Mouse (Mus musculus): ENCODE data around the gene Ptma. TPM values are rescaled to one million over a fixed set of nuclear protein-coding genes. Genes with fewer than 3 reads are reported as not detected.

Ptma gene
- polyA plus RNA-seq, 1 experiment from 2014 or later, result 2,193 TPM

- ATAC-seq (ENCODE audit: low FRiP score), result peak; percentile 97
- Histone ChIP-seq H3K4me1 (replicated peaks) (peaks cover 28% of the 10 kb centered on the region), H3K4me2 (peak overlapping the region; percentile 70), H3K9ac (peak overlapping the region; percentile 91), H3K9me3 (no peaks in the 10 kb centered on the region), H3K36me3 (no peaks in the 10 kb centered on the region), H3K4me3 (peak overlapping the region; percentile 57), H3K27me3 (no peaks in the 10 kb centered on the region), H3K27ac (peak overlapping the region; percentile 100)
- under 1% methylated on average over 73 of the region's 74 CpGs for WGBS
Observed at GRCm38 (mm10) chr1:86487295-86487907, 39.1 kb upstream of the Ptma start.

- Histone ChIP-seq H3K27ac (peak overlapping the region; percentile 100), H3K36me3 (no peaks in the 10 kb centered on the region), H3K9me3 (no peaks in the 10 kb centered on the region), H3K4me1 (replicated peaks) (peaks cover 26% of the 10 kb centered on the region), H3K4me2 (peak overlapping the region; percentile 70), H3K4me3 (peak overlapping the region; percentile 57), H3K27me3 (no peaks in the 10 kb centered on the region), H3K9ac (peak overlapping the region; percentile 91)
- WGBS, result 7% methylated on average over 20 of the region's 20 CpGs
- no peak; the same call in 1 of the 2 replicates for ATAC-seq (ENCODE audit: low FRiP score)
Observed at GRCm38 (mm10) chr1:86487908-86488314, 38.6 kb upstream of the Ptma start.

GRCm38 (mm10) chr1:86488326-86488725, 38.2 kb upstream of the Ptma start:
- Histone ChIP-seq H3K4me3 (peak overlapping the region; percentile 57), H3K9me3 (no peaks in the 10 kb centered on the region), H3K4me2 (peak overlapping the region; percentile 70), H3K27me3 (no peaks in the 10 kb centered on the region), H3K27ac (peak overlapping the region; percentile 100), H3K4me1 (replicated peaks) (peaks cover 26% of the 10 kb centered on the region), H3K36me3 (no peaks in the 10 kb centered on the region), H3K9ac (peak overlapping the region; percentile 91)
- 40% methylated on average over 7 of the region's 7 CpGs for WGBS
- no peak for ATAC-seq (ENCODE audit: low FRiP score)

- Histone ChIP-seq H3K27me3 (no peaks in the 10 kb centered on the region), H3K4me3 (peak overlapping the region; percentile 57), H3K4me1 (replicated peaks) (peaks cover 26% of the 10 kb centered on the region), H3K27ac (peak overlapping the region; percentile 100), H3K9me3 (no peaks in the 10 kb centered on the region), H3K36me3 (no peaks in the 10 kb centered on the region), H3K4me2 (peak overlapping the region; percentile 70), H3K9ac (peak overlapping the region; percentile 91)
- ATAC-seq (ENCODE audit: low FRiP score), result no peak
- 96% methylated on average over 4 of the region's 4 CpGs for WGBS
Observed at GRCm38 (mm10) chr1:86488774-86489173, 37.8 kb upstream of the Ptma start.

- WGBS, result 94% methylated on average over 4 of the region's 4 CpGs
- ATAC-seq (ENCODE audit: low FRiP score), result no peak
- H3K4me3 ChIP-seq, result no peak overlapping the region
- H3K27ac ChIP-seq, result no peak overlapping the region
- no peaks in the 10 kb centered on the region for H3K36me3 ChIP-seq
- no peaks in the 10 kb centered on the region for H3K27me3 ChIP-seq
- H3K9ac ChIP-seq, result no peak overlapping the region
- no peak overlapping the region for H3K4me2 ChIP-seq
- H3K4me1 ChIP-seq (replicated peaks), result peaks cover 26% of the 10 kb centered on the region
- H3K9me3 ChIP-seq, result no peaks in the 10 kb centered on the region
Observed at GRCm38 (mm10) chr1:86489901-86490300, 36.6 kb upstream of the Ptma start.

GRCm38 (mm10) chr1:86490697-86491096, 35.8 kb upstream of the Ptma start:
- WGBS, result 91% methylated on average over 3 of the region's 3 CpGs
- ATAC-seq (ENCODE audit: low FRiP score), result no peak
- Histone ChIP-seq H3K27ac (peak overlapping the region; percentile 26; the same call in 1 of the 2 replicates), H3K4me1 (replicated peaks) (peaks cover 26% of the 10 kb centered on the region), H3K9me3 (no peaks in the 10 kb centered on the region), H3K9ac (no peak overlapping the region), H3K36me3 (no peaks in the 10 kb centered on the region), H3K4me2 (no peak overlapping the region), H3K4me3 (no peak overlapping the region), H3K27me3 (no peaks in the 10 kb centered on the region)

GRCm38 (mm10) chr1:86491533-86492094, 34.9 kb upstream of the Ptma start:
- Histone ChIP-seq H3K9ac (peak overlapping the region; percentile 43), H3K9me3 (no peaks in the 10 kb centered on the region), H3K4me2 (no peak overlapping the region), H3K4me1 (replicated peaks) (peaks cover 26% of the 10 kb centered on the region), H3K27ac (peak overlapping the region; percentile 74), H3K27me3 (no peaks in the 10 kb centered on the region), H3K4me3 (no peak overlapping the region), H3K36me3 (no peaks in the 10 kb centered on the region)
- 47% methylated on average over 7 of the region's 7 CpGs for WGBS
- ATAC-seq (ENCODE audit: low FRiP score), result no peak

- ATAC-seq (ENCODE audit: low FRiP score), result no peak
- peak overlapping the region; percentile 74 for H3K27ac ChIP-seq
- peaks cover 29% of the 10 kb centered on the region for H3K4me1 ChIP-seq (replicated peaks)
- H3K4me3 ChIP-seq, result no peak overlapping the region
- WGBS, result 72% methylated on average over 9 of the region's 9 CpGs
- H3K27me3 ChIP-seq, result no peaks in the 10 kb centered on the region
- no peak overlapping the region for H3K4me2 ChIP-seq
- H3K9me3 ChIP-seq, result no peaks in the 10 kb centered on the region
- H3K9ac ChIP-seq, result peak overlapping the region; percentile 43
- H3K36me3 ChIP-seq, result no peaks in the 10 kb centered on the region
Observed at GRCm38 (mm10) chr1:86492095-86493070, 34.1 kb upstream of the Ptma start.

- WGBS, result 89% methylated on average over 3 of the region's 3 CpGs
- no peaks in the 10 kb centered on the region for H3K27me3 ChIP-seq
- H3K9ac ChIP-seq, result no peak overlapping the region
- no peak overlapping the region for H3K4me2 ChIP-seq
- H3K4me1 ChIP-seq (replicated peaks), result peaks cover 30% of the 10 kb centered on the region
- no peaks in the 10 kb centered on the region for H3K9me3 ChIP-seq
- no peak overlapping the region for H3K4me3 ChIP-seq
- ATAC-seq (ENCODE audit: low FRiP score), result no peak
- H3K36me3 ChIP-seq, result no peaks in the 10 kb centered on the region
- H3K27ac ChIP-seq, result no peak overlapping the region
Observed at GRCm38 (mm10) chr1:86493783-86494182, 32.7 kb upstream of the Ptma start.

GRCm38 (mm10) chr1:86496340-86496739, 30.2 kb upstream of the Ptma start:
- no peak for ATAC-seq (ENCODE audit: low FRiP score)
- Histone ChIP-seq H3K4me1 (replicated peaks) (peaks cover 40% of the 10 kb centered on the region), H3K4me2 (no peak overlapping the region), H3K9ac (no peak overlapping the region), H3K27me3 (no peaks in the 10 kb centered on the region), H3K9me3 (no peaks in the 10 kb centered on the region), H3K36me3 (no peaks in the 10 kb centered on the region), H3K4me3 (no peak overlapping the region), H3K27ac (no peak overlapping the region)
- 88% methylated on average over 4 of the region's 4 CpGs for WGBS

- Histone ChIP-seq H3K27me3 (no peaks in the 10 kb centered on the region), H3K4me2 (no peak overlapping the region), H3K4me1 (replicated peaks) (peaks cover 41% of the 10 kb centered on the region), H3K36me3 (no peaks in the 10 kb centered on the region), H3K9ac (no peak overlapping the region), H3K27ac (no peak overlapping the region), H3K4me3 (no peak overlapping the region), H3K9me3 (no peaks in the 10 kb centered on the region)
- 85% methylated on average over 5 of the region's 5 CpGs for WGBS
- no peak for ATAC-seq (ENCODE audit: low FRiP score)
Observed at GRCm38 (mm10) chr1:86497361-86497760, 29.2 kb upstream of the Ptma start.

- H3K27ac ChIP-seq, result peak overlapping the region; percentile 10; the same call in 1 of the 2 replicates
- H3K27me3 ChIP-seq, result no peaks in the 10 kb centered on the region
- no peak overlapping the region for H3K4me2 ChIP-seq
- no peak overlapping the region for H3K9ac ChIP-seq
- ATAC-seq (ENCODE audit: low FRiP score), result no peak
- H3K36me3 ChIP-seq, result no peaks in the 10 kb centered on the region
- H3K4me1 ChIP-seq (replicated peaks), result peaks cover 44% of the 10 kb centered on the region
- H3K4me3 ChIP-seq, result no peak overlapping the region
- no peaks in the 10 kb centered on the region for H3K9me3 ChIP-seq
- WGBS, result 39% methylated on average over 3 of the region's 3 CpGs
Observed at GRCm38 (mm10) chr1:86497986-86498385, 28.5 kb upstream of the Ptma start.
